Mouse (Mus musculus) E14TG2a.4 (cell line): ENCODE data around the gene Gm42372.

Experiments
- CTCF ChIP-seq: conservative IDR thresholded peaks from 2 replicates; pipeline ENCODE4 v1.5.1; 2014; ENCODE audit warnings: low read length
- NANOG ChIP-seq: IDR thresholded peaks from 2 replicates; pipeline ENCODE4 v1.6.1; 2014; ENCODE audit warnings: borderline replicate concordance, low read length, mixed read lengths
- POU5F1 ChIP-seq: IDR thresholded peaks from 2 replicates; pipeline ENCODE4 v1.6.1; 2014; ENCODE audit warnings: low read length, borderline replicate concordance

GRCm38 (mm10) chr7:17017036-17017435, 34.1 kb downstream of the Gm42372 start:
- TF ChIP-seq CTCF (no peak), NANOG (no peak), POU5F1 (no peak)
